Mouse (Mus musculus) MN1 (cell line): ENCODE results near the gene Glrp1.

ENCODE experiments used
- DNase-seq: peaks from one replicate; pipeline ENCODE4 v3.0.0-alpha.2; 2016; ENCODE audit warnings: low spot score

Gene Glrp1

DNA sequence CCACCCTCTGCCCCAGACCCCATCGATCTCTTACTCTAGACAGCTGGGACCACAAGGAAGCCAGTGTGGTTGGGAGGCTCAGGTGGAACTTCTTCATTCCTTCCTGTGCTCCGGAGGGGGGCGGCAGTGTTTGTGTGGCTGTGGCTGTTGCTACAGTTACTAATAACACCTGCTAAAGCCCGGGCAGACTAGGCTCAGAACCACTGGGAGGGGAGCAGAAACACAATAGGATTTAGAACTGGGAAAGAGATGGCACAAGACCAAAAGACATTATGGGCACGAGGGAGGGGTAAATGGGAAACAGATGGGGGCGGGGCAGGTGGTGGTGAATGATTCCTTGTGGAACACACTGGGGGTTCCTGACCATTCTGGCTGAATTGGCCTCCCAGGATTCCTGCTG, 47.4 kb downstream of the Glrp1 start:
- DNase-seq = no peak

DNA sequence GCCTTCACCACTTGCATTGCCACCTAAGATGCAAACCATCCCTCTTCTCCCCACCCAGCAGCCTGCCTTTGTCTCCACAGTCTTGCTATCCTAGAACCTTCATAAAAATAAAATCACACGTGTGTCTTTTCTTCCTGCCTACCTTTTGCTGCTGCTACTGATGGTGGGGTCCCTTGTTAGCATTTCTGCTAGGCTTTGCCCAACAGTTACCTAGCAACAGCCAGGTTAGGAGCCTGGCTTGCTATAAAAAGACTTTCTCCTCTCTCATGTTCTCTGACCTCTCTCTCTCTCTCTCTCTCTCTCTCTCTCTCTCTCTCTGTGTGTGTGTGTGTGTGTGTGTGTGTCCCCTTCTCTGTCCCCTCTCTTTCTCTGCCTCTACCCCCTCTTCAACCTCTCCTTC, 48.8 kb downstream of the Glrp1 start:
- no peak for DNase-seq

- no peak for DNase-seq
Observed at GRCm38 (mm10) chr1:88459655-88460054, 50.2 kb downstream of the Glrp1 start.

DNA sequence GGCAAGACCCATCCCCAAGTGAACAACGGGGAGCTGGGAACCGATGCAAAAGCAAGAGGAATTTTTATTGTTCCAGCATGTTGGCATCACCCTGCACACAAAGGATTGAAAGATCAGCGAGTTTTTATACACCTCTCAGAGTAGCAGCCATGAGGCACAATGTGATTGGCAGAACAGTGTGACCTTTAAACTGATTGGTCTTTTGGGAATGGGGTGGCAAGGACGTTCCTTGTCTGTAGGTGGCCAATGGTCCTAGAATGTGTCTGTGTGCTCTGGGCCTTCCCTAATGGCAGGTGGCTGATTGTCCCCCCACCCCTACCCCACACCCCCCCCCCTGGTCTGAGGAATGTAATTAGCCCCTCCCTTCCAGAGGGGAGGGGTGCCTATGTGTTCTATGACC, 50.7 kb downstream of the Glrp1 start:
- DNase-seq = no peak

GRCm38 (mm10) chr1:88456451-88457072, 53.3 kb downstream of the Glrp1 start:
- DNase-seq = no peak

GRCm38 (mm10) chr1:88455761-88456160, 54.1 kb downstream of the Glrp1 start:
- DNase-seq = no peak

- DNase-seq = no peak
Observed at GRCm38 (mm10) chr1:88454703-88455102, 55.2 kb downstream of the Glrp1 start.

GRCm38 (mm10) chr1:88452198-88452597, 57.7 kb downstream of the Glrp1 start:
- DNase-seq = no peak

DNA sequence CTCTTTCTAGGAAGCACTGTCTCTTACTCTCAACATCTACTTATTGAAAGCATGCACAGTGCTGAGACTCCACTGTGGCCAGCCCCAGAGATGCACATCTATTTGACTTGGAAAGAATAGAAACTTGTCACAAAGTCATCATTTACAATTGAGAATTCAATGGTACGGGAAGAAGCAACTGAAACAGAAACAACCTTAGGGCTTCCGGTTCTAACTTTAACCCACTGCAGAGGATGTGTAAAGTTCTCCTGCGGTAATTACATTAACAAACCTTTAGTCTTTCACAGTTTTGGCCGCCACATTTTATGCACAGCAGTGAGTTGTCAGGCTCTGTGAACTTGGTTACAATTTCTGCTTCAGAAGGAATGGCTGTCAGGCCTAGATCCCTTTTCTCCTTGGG, 59.2 kb downstream of the Glrp1 start:
- no peak for DNase-seq
